ENCODE assay signal across 14 mouse cellular contexts in the genomic region with DNA sequence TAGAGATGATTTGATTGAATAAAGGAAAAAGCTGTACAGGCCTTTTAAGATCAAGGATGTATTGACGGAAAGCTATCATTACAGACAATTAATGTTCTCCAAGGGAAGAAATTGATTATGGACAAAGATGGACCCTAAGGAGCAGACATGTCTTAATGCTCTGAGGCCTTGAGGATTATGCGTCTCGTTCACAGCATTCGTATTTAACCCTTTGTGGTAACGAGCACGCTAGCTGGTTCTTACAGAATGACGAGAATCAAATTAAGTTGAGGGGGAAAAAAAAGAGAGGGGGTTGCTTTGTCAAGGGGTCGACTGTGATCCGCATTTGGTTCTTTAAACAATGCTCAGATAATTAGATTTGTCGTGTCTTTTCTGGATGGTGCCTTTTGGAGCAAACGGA.
"Had no signal": no experiment of that assay in that cellular context is flagged by ENCODE, and none has a peak within 500 bp of the region (broad histone marks: within the 10 kb centered on the region; RNA-seq: fewer than 3 reads in every experiment).

No protein-coding gene starts in this region.

- H3K9me3 ChIP-seq: limb, embryonic 15.5 days; liver, embryonic 12.5 days had no signal

- H3K27me3 ChIP-seq: liver, embryonic 12.5 days; megakaryocyte, embryonic 14.5 days had no signal

- H3K36me3 ChIP-seq: limb, embryonic 15.5 days; liver, embryonic 12.5 days had no signal

- H3K4me2 ChIP-seq: limb, embryonic 15.5 days; liver, embryonic 12.5 days; lung, embryonic 14.5 days; midbrain, embryonic 11.5 days had no signal

- DNase-seq: kidney, adult 9 months; kidney, postnatal 36 days; layer of hippocampus, adult 9-11 months; layer of hippocampus, postnatal 36 days; lung, embryonic 14.5 days; lung, postnatal 10 days; thymus, postnatal 4 days had no signal

- H3K27ac ChIP-seq: kidney, postnatal 0 days; limb, embryonic 15.5 days; liver, embryonic 12.5 days; macrophage; stomach, postnatal 0 days had no signal

- ATAC-seq: liver, embryonic 12.5 days had no signal

- H3K9ac ChIP-seq: limb, embryonic 15.5 days; liver, embryonic 12.5 days; lung, embryonic 14.5 days had no signal

- H3K4me1 ChIP-seq: limb, embryonic 15.5 days; liver, embryonic 12.5 days; megakaryocyte, embryonic 14.5 days had no signal

- H3K4me3 ChIP-seq: limb, embryonic 15.5 days; liver, embryonic 12.5 days; megakaryocyte, embryonic 14.5 days had no signal
